Mouse (Mus musculus) liver, embryonic 14.5 days (tissue): ENCODE data around the gene Atp6v0e.

Experiments used
- CTCF ChIP-seq: IDR thresholded peaks from 2 replicates; pipeline ENCODE4 v1.5.1; 2016; ENCODE audit warnings: antibody characterized with exemption, low read depth, control low read depth
- EP300 ChIP-seq: IDR thresholded peaks from 2 replicates; pipeline ENCODE4 v1.6.1; 2016; ENCODE audit warnings: antibody characterized with exemption, low read depth

GRCm38 (mm10) chr17:26707066-26707465, 44.0 kb downstream of the Atp6v0e start:
- TF ChIP-seq CTCF (no peak), EP300 (peak; percentile 44)
